Comparison of ENCODE assay signal across 8 mouse cellular contexts in the genomic region with DNA sequence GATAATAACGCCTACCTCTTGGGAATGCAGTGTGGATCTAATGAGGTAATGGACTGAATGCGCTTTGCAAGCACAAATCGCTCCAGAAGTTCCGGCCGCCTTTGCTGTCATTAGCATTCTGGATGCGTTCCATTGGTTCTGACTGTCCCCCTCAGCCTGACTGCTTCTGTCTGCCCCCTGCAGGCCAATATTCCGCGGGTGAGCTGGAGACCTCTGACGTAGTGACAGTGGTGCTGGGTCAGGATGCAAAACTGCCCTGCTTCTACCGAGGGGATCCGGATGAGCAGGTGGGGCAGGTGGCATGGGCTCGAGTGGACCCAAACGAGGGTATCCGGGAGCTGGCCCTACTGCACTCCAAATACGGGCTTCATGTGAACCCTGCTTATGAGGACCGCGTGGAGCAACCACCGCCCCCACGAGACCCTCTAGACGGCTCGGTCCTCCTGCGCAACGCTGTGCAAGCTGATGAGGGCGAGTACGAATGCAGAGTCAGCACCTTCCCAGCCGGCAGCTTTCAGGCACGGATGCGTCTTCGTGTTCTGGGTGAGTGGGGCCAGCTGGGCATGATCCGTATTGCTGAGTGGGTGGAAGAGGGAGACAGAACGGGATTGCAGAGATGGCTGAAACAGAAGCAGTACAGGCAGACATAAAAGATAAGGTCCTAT. TPM values are rescaled to one million over a fixed set of nuclear protein-coding genes. Genes with fewer than 3 reads are reported as not detected.
DNase-seq lines count a peak whose midpoint lies in the region; ATAC-seq lines count a peak whose summit lies in the region.

No protein-coding gene starts in this region.

- H3K27me3 ChIP-seq in embryonic facial prominence, embryonic 10.5 days (replicated peaks; ENCODE audit: low read depth, poor library complexity, severe bottlenecking), result peaks cover 51% of the 10 kb centered on the region
- peaks cover 8% of the 10 kb centered on the region for H3K27me3 ChIP-seq in limb, embryonic 11.5 days (ENCODE audit: control insufficient read depth, insufficient read depth, low read length)
- peaks cover 43% of the 10 kb centered on the region for H3K27me3 ChIP-seq in midbrain, embryonic 12.5 days

- no peaks in the 10 kb centered on the region for H3K36me3 ChIP-seq in embryonic facial prominence, embryonic 10.5 days (replicated peaks)
- no peaks in the 10 kb centered on the region for H3K36me3 ChIP-seq in limb, embryonic 11.5 days (ENCODE audit: control insufficient read depth, insufficient read depth, low read length)
- no peaks in the 10 kb centered on the region for H3K36me3 ChIP-seq in midbrain, embryonic 12.5 days

- no peak overlapping the region for H3K9ac ChIP-seq in limb, embryonic 11.5 days (ENCODE audit: low read length)
- peak overlapping the region; percentile 29; the same call in 1 of the 2 replicates for H3K9ac ChIP-seq in midbrain, embryonic 12.5 days (replicated peaks)

- H3K9me3 ChIP-seq in embryonic facial prominence, embryonic 10.5 days, result no peaks in the 10 kb centered on the region
- no peaks in the 10 kb centered on the region for H3K9me3 ChIP-seq in limb, embryonic 11.5 days (ENCODE audit: control insufficient read depth, low read length)
- no peaks in the 10 kb centered on the region for H3K9me3 ChIP-seq in midbrain, embryonic 12.5 days

- H3K4me3 ChIP-seq in embryonic facial prominence, embryonic 10.5 days, result peak overlapping the region; percentile 45
- H3K4me3 ChIP-seq in limb, embryonic 11.5 days (ENCODE audit: low read depth, low read length), result no peak overlapping the region
- H3K4me3 ChIP-seq in midbrain, embryonic 12.5 days, result peak overlapping the region; percentile 31

- peak; percentile 51; the same call in 1 of the 2 replicates for ATAC-seq in limb, embryonic 11.5 days (ENCODE audit: insufficient number of reproducible peaks, low FRiP score, low TSS enrichment, low read depth)
- ATAC-seq in midbrain, embryonic 12.5 days (ENCODE audit: low FRiP score, low read depth), result peak; percentile 85

- 8% methylated on average over 31 of the region's 31 CpGs for WGBS in embryonic facial prominence, embryonic 10.5 days
- 9% methylated on average over 31 of the region's 31 CpGs for WGBS in limb, embryonic 11.5 days
- 2% methylated on average over 31 of the region's 31 CpGs for WGBS in midbrain, embryonic 12.5 days

- 0 out of 2 replicates have a peak overlapping the region, but pooled peaks have one; percentile 40 for H3K27ac ChIP-seq in embryonic facial prominence, embryonic 10.5 days (replicated peaks)
- H3K27ac ChIP-seq in limb, embryonic 11.5 days (replicated peaks; ENCODE audit: low read depth, low read length), result no peak overlapping the region
- H3K27ac ChIP-seq in midbrain, embryonic 12.5 days (replicated peaks), result no peak overlapping the region

- peak overlapping the region; percentile 24; the same call in 1 of the 2 replicates for H3K4me2 ChIP-seq in limb, embryonic 11.5 days (ENCODE audit: low read depth, severe bottlenecking)
- H3K4me2 ChIP-seq in midbrain, embryonic 12.5 days (replicated peaks), result peak overlapping the region; percentile 50

- peak; percentile 77 for DNase-seq in urinary bladder, postnatal 14 days (ENCODE audit: low spot score)
- DNase-seq in urinary bladder, postnatal 10 days (ENCODE audit: low spot score), result no peak
- peak; percentile 80 for DNase-seq in embryonic facial prominence, embryonic 10.5 days (ENCODE audit: low spot score)
- peak; percentile 86 to 90 for DNase-seq in heart, adult 18-20 months
- DNase-seq in kidney, adult 18-20 months, result peak; percentile 80
- peak; percentile 70 for DNase-seq in limb, embryonic 11.5 days (ENCODE audit: low spot score)
- peak; percentile 52 for DNase-seq in skeletal muscle tissue, adult 2 months (ENCODE audit: low read depth, low spot score)

- H3K4me1 ChIP-seq in embryonic facial prominence, embryonic 10.5 days, result peaks cover 28% of the 10 kb centered on the region
- H3K4me1 ChIP-seq in limb, embryonic 11.5 days (ENCODE audit: control insufficient read depth, insufficient read depth, low read length), result no peaks in the 10 kb centered on the region
- H3K4me1 ChIP-seq in midbrain, embryonic 12.5 days, result peaks cover 11% of the 10 kb centered on the region

RNA-seq across cellular contexts. Expression of gene Arhgap30, which starts 8.7 kb away (rescaled TPM):
- 0.65 and 0.72 TPM in 2 replicates for polyA plus RNA-seq in embryonic facial prominence, embryonic 10.5 days (2016; fragmentation: Nextera tagmentation; extraction: Ambion mirVana)
- 1 to 10 TPM; 2.7 to 5.0 TPM for total RNA-seq in heart, adult 18-20 months (2021)
- polyA plus RNA-seq in limb, embryonic 11.5 days (2014; fragmentation: Nextera tagmentation; extraction: Ambion mirVana), result 0.55 and 0.70 TPM in 2 replicates
- polyA plus RNA-seq in midbrain, embryonic 12.5 days (2016; fragmentation: Nextera tagmentation; extraction: Ambion mirVana), result 1.0 and 1.4 TPM in 2 replicates

RNA-seq across cellular contexts. Expression of gene Nectin4, which starts 10.2 kb away (rescaled TPM):
- polyA plus RNA-seq in embryonic facial prominence, embryonic 10.5 days (2016; fragmentation: Nextera tagmentation; extraction: Ambion mirVana), result 2.6 and 4.6 TPM in 2 replicates
- total RNA-seq in heart, adult 18-20 months (2021), result under 1 TPM; 0.15 to 0.18 TPM
- 2.9 and 3.1 TPM in 2 replicates for polyA plus RNA-seq in limb, embryonic 11.5 days (2014; fragmentation: Nextera tagmentation; extraction: Ambion mirVana)
- polyA plus RNA-seq in midbrain, embryonic 12.5 days (2016; fragmentation: Nextera tagmentation; extraction: Ambion mirVana), result 0.88 and 1.4 TPM in 2 replicates

RNA-seq across cellular contexts. Expression of gene Klhdc9, which starts 19.5 kb away (rescaled TPM):
- polyA plus RNA-seq in embryonic facial prominence, embryonic 10.5 days (2016; fragmentation: Nextera tagmentation; extraction: Ambion mirVana), result 1.2 and 1.6 TPM in 2 replicates
- not detected for total RNA-seq in heart, adult 18-20 months (2021)
- 1.4 and 2.3 TPM in 2 replicates for polyA plus RNA-seq in limb, embryonic 11.5 days (2014; fragmentation: Nextera tagmentation; extraction: Ambion mirVana)
- polyA plus RNA-seq in midbrain, embryonic 12.5 days (2016; fragmentation: Nextera tagmentation; extraction: Ambion mirVana), result 1.9 and 2.3 TPM in 2 replicates

RNA-seq across cellular contexts. Expression of gene Usf1, which starts 31.0 kb away (rescaled TPM):
- polyA plus RNA-seq in embryonic facial prominence, embryonic 10.5 days (2016; fragmentation: Nextera tagmentation; extraction: Ambion mirVana), result 138 and 139 TPM in 2 replicates
- total RNA-seq in heart, adult 18-20 months (2021), result 10 to 100 TPM; 40.1 to 42.5 TPM
- polyA plus RNA-seq in limb, embryonic 11.5 days (2014; fragmentation: Nextera tagmentation; extraction: Ambion mirVana), result 114 and 124 TPM in 2 replicates
- 175 and 190 TPM in 2 replicates for polyA plus RNA-seq in midbrain, embryonic 12.5 days (2016; fragmentation: Nextera tagmentation; extraction: Ambion mirVana)

RNA-seq across cellular contexts. Expression of gene Pfdn2, which starts 34.6 kb away (rescaled TPM):
- 156 TPM in 2 replicates for polyA plus RNA-seq in embryonic facial prominence, embryonic 10.5 days (2016; fragmentation: Nextera tagmentation; extraction: Ambion mirVana)
- 10 to 100 TPM; 84.8 to 94.3 TPM for total RNA-seq in heart, adult 18-20 months (2021)
- 61.8 and 68.3 TPM in 2 replicates for polyA plus RNA-seq in limb, embryonic 11.5 days (2014; fragmentation: Nextera tagmentation; extraction: Ambion mirVana)
- 140 and 149 TPM in 2 replicates for polyA plus RNA-seq in midbrain, embryonic 12.5 days (2016; fragmentation: Nextera tagmentation; extraction: Ambion mirVana)
